Mouse (Mus musculus) urinary bladder, postnatal 25 days (tissue): ENCODE measurements around the gene Atp6v1e2.

Experiments used
- DNase-seq: peaks from one replicate; pipeline ENCODE4 v3.0.0; 2022; ENCODE audit warnings: low spot score

The Atp6v1e2 gene

GRCm38 (mm10) chr17:86947840-86948796, at the start of gene Atp6v1e2:
TSS of gene Atp6v1e2 (minus strand) at chr17:86947897.
- DNase-seq = no peak

- no peak for DNase-seq
Observed at GRCm38 (mm10) chr17:86997323-86997722, 49.6 kb upstream of the Atp6v1e2 start.

- DNase-seq = no peak
Observed at GRCm38 (mm10) chr17:86991306-86991705, 43.6 kb upstream of the Atp6v1e2 start.

GRCm38 (mm10) chr17:86988601-86989184, 41.0 kb upstream of the Atp6v1e2 start:
- DNase-seq = no peak

- no peak for DNase-seq
Observed at GRCm38 (mm10) chr17:86988161-86988560, 40.5 kb upstream of the Atp6v1e2 start.

GRCm38 (mm10) chr17:86986449-86987138, 38.9 kb upstream of the Atp6v1e2 start:
- DNase-seq = no peak

GRCm38 (mm10) chr17:86982497-86982896, 34.8 kb upstream of the Atp6v1e2 start:
- DNase-seq = no peak

- DNase-seq = no peak
Observed at GRCm38 (mm10) chr17:86981701-86982100, 34.0 kb upstream of the Atp6v1e2 start.

GRCm38 (mm10) chr17:86981205-86981604, 33.5 kb upstream of the Atp6v1e2 start:
- no peak for DNase-seq

GRCm38 (mm10) chr17:86978496-86978895, 30.8 kb upstream of the Atp6v1e2 start:
- DNase-seq = no peak

- DNase-seq = no peak
Observed at GRCm38 (mm10) chr17:86976387-86976786, 28.7 kb upstream of the Atp6v1e2 start.

GRCm38 (mm10) chr17:86973097-86973496, 25.4 kb upstream of the Atp6v1e2 start:
- no peak for DNase-seq

GRCm38 (mm10) chr17:86971860-86972259, 24.2 kb upstream of the Atp6v1e2 start:
- no peak for DNase-seq

- no peak for DNase-seq
Observed at GRCm38 (mm10) chr17:86971036-86971435, 23.3 kb upstream of the Atp6v1e2 start.

- no peak for DNase-seq
Observed at GRCm38 (mm10) chr17:86970026-86970750, 22.5 kb upstream of the Atp6v1e2 start.

GRCm38 (mm10) chr17:86969582-86969981, 21.9 kb upstream of the Atp6v1e2 start:
- no peak for DNase-seq

GRCm38 (mm10) chr17:86968581-86968980, 20.9 kb upstream of the Atp6v1e2 start:
- DNase-seq = no peak

- no peak for DNase-seq
Observed at GRCm38 (mm10) chr17:86967536-86968525, 20.1 kb upstream of the Atp6v1e2 start.

- DNase-seq = no peak
Observed at GRCm38 (mm10) chr17:86967048-86967447, 19.4 kb upstream of the Atp6v1e2 start.

- DNase-seq = no peak
Observed at GRCm38 (mm10) chr17:86966040-86966439, 18.3 kb upstream of the Atp6v1e2 start.

- no peak for DNase-seq
Observed at GRCm38 (mm10) chr17:86965121-86965520, 17.4 kb upstream of the Atp6v1e2 start.
